Mouse (Mus musculus) midbrain, embryonic 11.5 days (tissue): ENCODE data around the gene Tmem94. TPM values are rescaled to one million over a fixed set of nuclear protein-coding genes. Genes with fewer than 3 reads are reported as not detected.

Experiments
- ATAC-seq: fragments of 200-750 bp; cut with Nextera tagmentation; 2 replicates; pipeline ENCODE4 v1.8.0; 2017; ENCODE audit warnings: moderate TSS enrichment, moderate library complexity; ENCODE audit not compliant: low FRiP score
- DNase-seq: peaks from one replicate; pipeline ENCODE4 v3.0.0; 2015; ENCODE audit warnings: low spot score; ENCODE audit errors: missing footprints
- H3K27ac ChIP-seq: fragments of 300-500 bp; sonication (generic); 2 replicates; pipeline ENCODE4 v1.5.1; 2014; ENCODE audit warnings: low read depth, low read length
- H3K27me3 ChIP-seq: fragments of 300-500 bp; sonication (generic); 2 replicates; pipeline ENCODE4 v1.6.1; 2014; ENCODE audit warnings: mild to moderate bottlenecking, low read length, moderate library complexity, mixed read lengths; ENCODE audit not compliant: control insufficient read depth, insufficient read depth
- H3K36me3 ChIP-seq: fragments of 300-500 bp; sonication (generic); 2 replicates; pipeline ENCODE4 v1.6.1; 2014; ENCODE audit warnings: mild to moderate bottlenecking, low read length, moderate library complexity, mixed read lengths; ENCODE audit not compliant: control insufficient read depth, insufficient read depth
- H3K4me1 ChIP-seq: fragments of 300-500 bp; sonication (generic); 2 replicates; pipeline ENCODE4 v1.6.1; 2014; ENCODE audit warnings: low read length; ENCODE audit not compliant: control insufficient read depth, insufficient read depth
- H3K4me2 ChIP-seq: fragments of 300-500 bp; sonication (generic); 2 replicates; pipeline ENCODE4 v1.6.1; 2014; ENCODE audit warnings: mild to moderate bottlenecking, moderate library complexity
- H3K4me3 ChIP-seq: fragments of 300-500 bp; sonication (generic); 2 replicates; pipeline ENCODE4 v1.5.1; 2014; ENCODE audit warnings: low read depth, low read length
- H3K9ac ChIP-seq: fragments of 300-500 bp; sonication (generic); 2 replicates; pipeline ENCODE4 v1.6.1; 2014; ENCODE audit warnings: low read length
- H3K9me3 ChIP-seq: fragments of 300-500 bp; sonication (generic); 2 replicates; pipeline ENCODE4 v1.6.1; 2016; ENCODE audit warnings: low read length; ENCODE audit not compliant: control insufficient read depth
- WGBS: fragments of 180-500 bp; shearing (Covaris S2); extraction: QIAGEN DNeasy Blood & Tissue Kit; methylation state at CpG from one replicate; pipeline ENCODE4 v1.1.7; 2014; 5-methylcytosine and 5-hydroxymethylcytosine counted together
- polyA plus RNA-seq: library from polyadenylated mRNA; unstranded; fragments of >200 nt; fragmentation: Nextera tagmentation; extraction: Ambion mirVana; gene quantifications from 2 replicates; pipeline ENCODE4 v1.2.1, GENCODE M21; 2014

Tmem94 gene
- polyA plus RNA-seq, 1 experiment from 2014 or later = 16.7 TPM

- H3K9me3 ChIP-seq = no peaks in the 10 kb centered on the region
- no peak overlapping the region for H3K27ac ChIP-seq
- no peaks in the 10 kb centered on the region for H3K27me3 ChIP-seq
- peaks cover 14% of the 10 kb centered on the region for H3K4me1 ChIP-seq
- no peak for DNase-seq
- no peak overlapping the region for H3K4me2 ChIP-seq
- 89% methylated on average over 11 of the region's 11 CpGs for WGBS
- H3K36me3 ChIP-seq = no peaks in the 10 kb centered on the region
- no peak overlapping the region for H3K4me3 ChIP-seq
- ATAC-seq = no peak
- no peak overlapping the region for H3K9ac ChIP-seq
These were observed 24.2 kb upstream of the Tmem94 start for GRCm38 (mm10) chr11:115741070-115741469.

- Histone ChIP-seq H3K9ac (no peak overlapping the region), H3K4me2 (no peak overlapping the region), H3K27ac (no peak overlapping the region), H3K27me3 (no peaks in the 10 kb centered on the region), H3K4me1 (peaks cover 10% of the 10 kb centered on the region), H3K4me3 (no peak overlapping the region), H3K9me3 (no peaks in the 10 kb centered on the region), H3K36me3 (no peaks in the 10 kb centered on the region)
- DNase-seq (no peak), ATAC-seq (no peak)
- WGBS = 86% methylated on average over 9 of the region's 9 CpGs
These were observed 22.3 kb upstream of the Tmem94 start for GRCm38 (mm10) chr11:115742926-115743325.

GRCm38 (mm10) chr11:115744385-115744784, 20.8 kb upstream of the Tmem94 start:
- no peaks in the 10 kb centered on the region for H3K27me3 ChIP-seq
- H3K9me3 ChIP-seq = no peaks in the 10 kb centered on the region
- no peak overlapping the region for H3K27ac ChIP-seq
- DNase-seq = no peak
- H3K4me2 ChIP-seq = no peak overlapping the region
- no peak overlapping the region for H3K9ac ChIP-seq
- 85% methylated on average over 5 of the region's 5 CpGs for WGBS
- no peaks in the 10 kb centered on the region for H3K36me3 ChIP-seq
- no peak for ATAC-seq
- no peak overlapping the region for H3K4me3 ChIP-seq
- no peaks in the 10 kb centered on the region for H3K4me1 ChIP-seq

- H3K9ac ChIP-seq = no peak overlapping the region
- no peaks in the 10 kb centered on the region for H3K9me3 ChIP-seq
- H3K27ac ChIP-seq = no peak overlapping the region
- no peaks in the 10 kb centered on the region for H3K27me3 ChIP-seq
- no peaks in the 10 kb centered on the region for H3K4me1 ChIP-seq
- DNase-seq = no peak
- no peak overlapping the region for H3K4me2 ChIP-seq
- H3K36me3 ChIP-seq = no peaks in the 10 kb centered on the region
- H3K4me3 ChIP-seq = no peak overlapping the region
- WGBS = 77% methylated on average over 1 of the region's 1 CpGs
- ATAC-seq = no peak
These were observed 19.1 kb upstream of the Tmem94 start for GRCm38 (mm10) chr11:115746109-115746508.

- 60% methylated on average over 8 of the region's 8 CpGs for WGBS
- Histone ChIP-seq H3K4me3 (no peak overlapping the region), H3K36me3 (no peaks in the 10 kb centered on the region), H3K4me2 (no peak overlapping the region), H3K4me1 (no peaks in the 10 kb centered on the region), H3K27ac (no peak overlapping the region; the same call in 1 of the 2 replicates), H3K9me3 (no peaks in the 10 kb centered on the region), H3K27me3 (no peaks in the 10 kb centered on the region), H3K9ac (peak overlapping the region; percentile 32; the same call in 1 of the 2 replicates)
- ATAC-seq = no peak
- DNase-seq = peak; percentile 80
These were observed 18.5 kb upstream of the Tmem94 start for GRCm38 (mm10) chr11:115746762-115747161.

- no peaks in the 10 kb centered on the region for H3K27me3 ChIP-seq
- no peak for ATAC-seq
- DNase-seq = no peak
- no peaks in the 10 kb centered on the region for H3K9me3 ChIP-seq
- WGBS = 13% methylated on average over 12 of the region's 15 CpGs
- 0 out of 2 replicates have a peak, but pooled peaks cover under 1% of the 10 kb centered on the region for H3K4me1 ChIP-seq
- H3K9ac ChIP-seq = peak overlapping the region; percentile 32; the same call in 1 of the 2 replicates
- no peaks in the 10 kb centered on the region for H3K36me3 ChIP-seq
- H3K4me2 ChIP-seq = peak overlapping the region; percentile 33
- H3K27ac ChIP-seq = no peak overlapping the region
- no peak overlapping the region for H3K4me3 ChIP-seq
These were observed 17.9 kb upstream of the Tmem94 start for GRCm38 (mm10) chr11:115747351-115747750.

GRCm38 (mm10) chr11:115749834-115750233, 15.4 kb upstream of the Tmem94 start:
- Histone ChIP-seq H3K36me3 (no peaks in the 10 kb centered on the region), H3K27me3 (no peaks in the 10 kb centered on the region), H3K9me3 (no peaks in the 10 kb centered on the region), H3K27ac (no peak overlapping the region), H3K9ac (no peak overlapping the region), H3K4me3 (no peak overlapping the region), H3K4me2 (no peak overlapping the region), H3K4me1 (0 out of 2 replicates have a peak, but pooled peaks cover 2% of the 10 kb centered on the region)
- DNase-seq (no peak), ATAC-seq (no peak)
- WGBS = 91% methylated on average over 5 of the region's 5 CpGs

GRCm38 (mm10) chr11:115751725-115752124, 13.5 kb upstream of the Tmem94 start:
- Histone ChIP-seq H3K27me3 (no peaks in the 10 kb centered on the region), H3K36me3 (no peaks in the 10 kb centered on the region), H3K9me3 (no peaks in the 10 kb centered on the region), H3K27ac (no peak overlapping the region), H3K4me2 (no peak overlapping the region), H3K4me3 (no peak overlapping the region), H3K4me1 (0 out of 2 replicates have a peak, but pooled peaks cover 2% of the 10 kb centered on the region), H3K9ac (no peak overlapping the region)
- WGBS = 76% methylated on average over 2 of the region's 2 CpGs
- ATAC-seq = no peak
- DNase-seq = no peak

- 47% methylated on average over 7 of the region's 7 CpGs for WGBS
- no peak overlapping the region for H3K9ac ChIP-seq
- H3K4me2 ChIP-seq = no peak overlapping the region
- no peaks in the 10 kb centered on the region for H3K9me3 ChIP-seq
- DNase-seq (peak; percentile 89), ATAC-seq (no peak)
- H3K27me3 ChIP-seq = no peaks in the 10 kb centered on the region
- H3K27ac ChIP-seq = no peak overlapping the region
- H3K4me3 ChIP-seq = no peak overlapping the region
- 0 out of 2 replicates have a peak, but pooled peaks cover 2% of the 10 kb centered on the region for H3K4me1 ChIP-seq
- H3K36me3 ChIP-seq = no peaks in the 10 kb centered on the region
These were observed 12.6 kb upstream of the Tmem94 start for GRCm38 (mm10) chr11:115752653-115753052.
